20 mouse cellular contexts compared by ENCODE assay signal in the genomic region with DNA sequence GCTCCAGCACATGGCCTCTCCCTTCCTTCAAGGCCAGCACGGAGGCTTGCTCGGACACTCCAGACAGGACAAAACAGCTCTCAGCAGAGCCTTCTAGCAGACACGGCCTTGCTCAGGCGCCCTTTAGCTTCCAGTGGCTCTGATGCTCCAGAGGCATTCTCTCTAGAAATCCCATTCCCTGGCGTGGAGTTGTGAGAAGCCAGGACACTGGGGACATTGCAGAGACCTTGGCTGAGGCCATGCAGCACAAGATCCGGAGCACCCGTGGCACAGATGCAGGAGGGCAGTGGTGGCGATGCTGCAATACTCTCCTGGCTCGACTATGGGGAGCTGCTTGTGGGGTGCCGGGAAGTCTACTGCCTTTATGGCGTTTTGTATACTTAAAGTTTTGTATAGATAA. TPM values are rescaled to one million over a fixed set of nuclear protein-coding genes. Genes with fewer than 3 reads are reported as not detected.
"Had no signal": no experiment of that assay in that cellular context is flagged by ENCODE, and none has a peak within 500 bp of the region (broad histone marks: within the 10 kb centered on the region; RNA-seq: fewer than 3 reads in every experiment).

No protein-coding gene starts in this region.

- H3K9ac ChIP-seq: liver, embryonic 15.5 days; liver, postnatal 0 days; lung, embryonic 15.5 days; midbrain, embryonic 12.5 days; neural tube, embryonic 12.5 days had no signal

- DNase-seq: liver, postnatal 0 days; lung, adult 2 months; lung, postnatal 14 days; lung, postnatal 36 days; midbrain, embryonic 14.5 days; right cerebral cortex, postnatal 14 days; spleen, adult 18-20 months; thymus, adult 18-20 months; thymus, postnatal 14 days had no signal

- H3K4me2 ChIP-seq: liver, embryonic 15.5 days; lung, embryonic 15.5 days; midbrain, embryonic 12.5 days; neural tube, embryonic 12.5 days had no signal

- H3K27ac ChIP-seq: liver, embryonic 15.5 days; lung, embryonic 15.5 days; midbrain, embryonic 12.5 days; neural tube, embryonic 12.5 days had no signal

- H3K9me3 ChIP-seq: liver, embryonic 15.5 days; lung, embryonic 15.5 days; megakaryocyte, embryonic 14.5 days; midbrain, embryonic 12.5 days; neural tube, embryonic 12.5 days had no signal

- H3K36me3 ChIP-seq: liver, embryonic 15.5 days; lung, embryonic 15.5 days; midbrain, embryonic 12.5 days; neural tube, embryonic 12.5 days had no signal

- ATAC-seq: liver, postnatal 0 days; lung, postnatal 0 days had no signal

- H3K4me3 ChIP-seq: liver, embryonic 15.5 days; lung, embryonic 15.5 days; megakaryocyte, embryonic 14.5 days; midbrain, embryonic 12.5 days; neural tube, embryonic 12.5 days had no signal

- H3K27me3 ChIP-seq: liver, embryonic 15.5 days; lung, embryonic 15.5 days; midbrain, embryonic 12.5 days; neural tube, embryonic 12.5 days had no signal

RNA-seq across cellular contexts. Expression of a gene that starts 41.7 kb away (rescaled TPM):
- total RNA-seq: midbrain, postnatal 0 days; monocyte, adult 5-6 weeks; neutrophil, adult 5-6 weeks had no signal
- polyA plus RNA-seq: macrophage; midbrain, embryonic 12.5 days; midbrain, embryonic 14.5 days; midbrain, postnatal 0 days; neural tube, embryonic 12.5 days; small intestine, adult 2 months had no signal
